Mouse (Mus musculus): Measurements from ENCODE around the gene Vmn2r34. TPM values are rescaled to one million over a fixed set of nuclear protein-coding genes. Genes with fewer than 3 reads are reported as not detected.
"Not testable (repeated sequence)": the region's sequence is repeated elsewhere in the genome, so short reads cannot be mapped to it uniquely, and the experiment has no call there.

Gene Vmn2r34
- polyA plus RNA-seq (2012; rRNA removed): not detected in 2 replicates

DNA sequence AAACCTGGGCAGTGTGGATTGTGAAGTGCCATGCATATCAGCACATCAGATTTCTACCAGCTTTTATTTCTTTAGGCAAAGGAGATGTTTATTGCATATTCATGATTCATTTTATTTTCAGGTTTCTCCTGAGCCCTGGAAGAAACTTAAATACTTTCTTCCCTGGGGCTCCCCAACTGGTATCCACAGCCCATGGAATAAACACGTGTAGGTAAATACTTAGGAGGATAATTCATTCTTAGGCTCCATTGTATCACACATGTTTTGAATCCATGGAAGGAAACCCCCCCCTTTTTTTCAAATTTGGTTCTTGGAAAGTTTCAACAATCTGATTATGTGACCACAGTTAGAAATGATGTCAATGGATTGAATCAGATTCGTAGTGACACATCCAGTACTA, at the start of gene Vmn2r34:
Gene Vmn2r34 (minus strand): TSS at position 101 of the 400 bp plus-strand sequence.
- DNase-seq (ENCODE audit: low read depth): not testable (repeated sequence)

GRCm38 (mm10) chr7:7674032-7674431, 15.3 kb downstream of the Vmn2r34 start:
- DNase-seq (ENCODE audit: low read depth): not testable (repeated sequence)

Other genes starting within 250 kb of the Vmn2r34 start
- not detected in 2 replicates for gene Vmn2r32, start 209.5 kb downstream of the Vmn2r34 start, polyA plus RNA-seq (2012; rRNA removed)
- not detected in 2 replicates for gene Vmn2r33, start 122.7 kb downstream of the Vmn2r34 start, polyA plus RNA-seq (2012; rRNA removed)
- not detected in 2 replicates for gene Vmn2r35, start 130.4 kb upstream of the Vmn2r34 start, polyA plus RNA-seq (2012; rRNA removed)
- not detected in 2 replicates for gene Vmn2r36, start 213.0 kb upstream of the Vmn2r34 start, polyA plus RNA-seq (2012; rRNA removed)